Mouse (Mus musculus) myocyte (in vitro differentiated cells): ENCODE results near the gene Uqcr11. TPM values are rescaled to one million over a fixed set of nuclear protein-coding genes. Genes with fewer than 3 reads are reported as not detected.

ENCODE experiments used
- H3K27me3 ChIP-seq: one replicate; pipeline ENCODE4 v1.6.1; 2011; ENCODE audit not compliant: control insufficient read depth, insufficient read depth, insufficient read length
- H3K36me3 ChIP-seq: one replicate; pipeline ENCODE4 v1.6.1; 2011; ENCODE audit not compliant: control insufficient read depth, insufficient read depth
- H3K4me2 ChIP-seq: one replicate; pipeline ENCODE4 v1.6.1; 2011; ENCODE audit warnings: low read depth, control low read depth
- H3K4me3 ChIP-seq: one replicate; pipeline ENCODE4 v1.5.1; 2011; ENCODE audit warnings: mild to moderate bottlenecking, control low read depth, moderate library complexity
- H3K79me2 ChIP-seq: one replicate; pipeline ENCODE4 v1.6.1; 2011; ENCODE audit not compliant: control insufficient read depth, insufficient read depth
- H3ac ChIP-seq: one replicate; pipeline ENCODE4 v1.6.1; 2011; ENCODE audit not compliant: control insufficient read depth, insufficient read length
- CEBPB ChIP-seq: IDR thresholded peaks from 2 replicates; pipeline ENCODE4 v1.6.1; 2011; ENCODE audit warnings: mild to moderate bottlenecking, moderate library complexity; ENCODE audit not compliant: poor library complexity, insufficient read depth, severe bottlenecking
- E2F4 ChIP-seq: IDR thresholded peaks from one replicate; pipeline ENCODE4 v1.6.1; 2011; ENCODE audit warnings: mild to moderate bottlenecking, control low read depth, moderate library complexity; ENCODE audit not compliant: insufficient read depth
- MAX ChIP-seq: IDR thresholded peaks from one replicate; pipeline ENCODE4 v1.6.1; 2011; ENCODE audit warnings: low read depth, mild to moderate bottlenecking, control low read depth
- MYOD1 ChIP-seq, 3 experiments: IDR thresholded peaks; one replicate each; pipeline ENCODE4 v1.6.1; 2011; ENCODE audit warnings: control low read depth in 2 of 3, low read depth in 2 of 3, mild to moderate bottlenecking in 2 of 3, moderate library complexity in 1 of 3; ENCODE audit not compliant: insufficient read length in 2 of 3, control insufficient read depth in 1 of 3
- MYOG ChIP-seq, 3 experiments: IDR thresholded peaks; one replicate each; pipeline ENCODE4 v1.6.1; 2011; ENCODE audit warnings: control low read depth in 2 of 3, low read depth in 2 of 3, mild to moderate bottlenecking in 2 of 3; ENCODE audit not compliant: insufficient read length in 2 of 3, control insufficient read depth in 1 of 3, insufficient read depth in 1 of 3
- POLR2A ChIP-seq: IDR thresholded peaks from one replicate; pipeline ENCODE4 v1.6.1; 2011; ENCODE audit warnings: low read depth, mild to moderate bottlenecking, control low read depth, moderate library complexity; ENCODE audit not compliant: insufficient read length
- POLR2AphosphoS2 ChIP-seq: IDR thresholded peaks from one replicate; pipeline ENCODE4 v1.6.1; 2011; ENCODE audit warnings: low read depth, control low read depth; ENCODE audit not compliant: insufficient read length
- REST ChIP-seq: IDR thresholded peaks from one replicate; pipeline ENCODE4 v1.6.1; 2011; ENCODE audit warnings: mild to moderate bottlenecking, control low read depth, moderate library complexity; ENCODE audit not compliant: insufficient read depth, insufficient read length
- SRF ChIP-seq: IDR thresholded peaks from one replicate; pipeline ENCODE4 v1.6.1; 2011; ENCODE audit warnings: low read depth; ENCODE audit not compliant: control insufficient read depth, insufficient read length
- TCF12 ChIP-seq: IDR thresholded peaks from one replicate; pipeline ENCODE4 v1.6.1; 2011; ENCODE audit warnings: mild to moderate bottlenecking, control low read depth; ENCODE audit not compliant: poor library complexity, insufficient read depth, severe bottlenecking
- TCF3 ChIP-seq: IDR thresholded peaks from one replicate; pipeline ENCODE4 v1.6.1; 2011; ENCODE audit warnings: low read depth, control low read depth; ENCODE audit not compliant: insufficient read length
- USF1 ChIP-seq: IDR thresholded peaks from one replicate; pipeline ENCODE4 v1.6.1; 2011; ENCODE audit warnings: low read depth, mild to moderate bottlenecking, control low read depth, moderate library complexity
- polyA plus RNA-seq: library from polyadenylated mRNA; unstranded; fragments of >200 nt; fragmentation: generic; extraction: Trizol; gene quantifications from one replicate; pipeline ENCODE4 v1.2.1, GENCODE M21; 2012; ENCODE audit warnings: missing spikeins

Uqcr11 gene
- polyA plus RNA-seq, 1 experiment = 1,247 TPM

GRCm38 (mm10) chr10:80432387-80432785 lies 25.8 kb upstream of the Uqcr11 start:
- TF ChIP-seq TCF3 (no peak), REST (no peak), POLR2A (no peak), USF1 (no peak), TCF12 (no peak), CEBPB (no peak), MYOG (IDR thresholded peaks at IDR 0.05; ENCODE audit: control insufficient read depth in 1 of 3, insufficient read depth in 1 of 3, insufficient read length in 2 of 3, low read depth in 2 of 3) (no peak), SRF (no peak), MAX (no peak), E2F4 (no peak), MYOD1 (IDR thresholded peaks at IDR 0.05; ENCODE audit: control insufficient read depth in 1 of 3, insufficient read length in 2 of 3, low read depth in 2 of 3) (no peak)
- peak overlapping the region; percentile 97 for H3K4me2 ChIP-seq
- peaks cover 10% of the 10 kb centered on the region for H3K36me3 ChIP-seq
- peak overlapping the region; percentile 78 for H3ac ChIP-seq
- H3K79me2 ChIP-seq = peaks cover 32% of the 10 kb centered on the region
- peak overlapping the region; percentile 70 for H3K4me3 ChIP-seq
- no peaks in the 10 kb centered on the region for H3K27me3 ChIP-seq

- H3K27me3 ChIP-seq = no peaks in the 10 kb centered on the region
- peak overlapping the region; percentile 78 for H3ac ChIP-seq
- peak overlapping the region; percentile 97 for H3K4me2 ChIP-seq
- H3K4me3 ChIP-seq = peak overlapping the region; percentile 70
- peaks cover 32% of the 10 kb centered on the region for H3K79me2 ChIP-seq
- H3K36me3 ChIP-seq = peaks cover 15% of the 10 kb centered on the region
- TF ChIP-seq REST (no peak), SRF (no peak), MYOD1 (IDR thresholded peaks at IDR 0.05; ENCODE audit: control insufficient read depth in 1 of 3, insufficient read length in 2 of 3, low read depth in 2 of 3) (no peak), TCF3 (no peak), POLR2A (no peak), USF1 (no peak), MAX (no peak), MYOG (IDR thresholded peaks at IDR 0.05; ENCODE audit: control insufficient read depth in 1 of 3, insufficient read depth in 1 of 3, insufficient read length in 2 of 3, low read depth in 2 of 3) (no peak), E2F4 (no peak)
Measured at GRCm38 (mm10) chr10:80431570-80432386, 25.1 kb upstream of the Uqcr11 start.

GRCm38 (mm10) chr10:80430375-80430980 lies 23.8 kb upstream of the Uqcr11 start:
- Histone ChIP-seq H3K36me3 (peaks cover 20% of the 10 kb centered on the region), H3ac (no peak overlapping the region), H3K4me2 (no peak overlapping the region), H3K79me2 (peaks cover 32% of the 10 kb centered on the region), H3K27me3 (no peaks in the 10 kb centered on the region), H3K4me3 (no peak overlapping the region)
- TF ChIP-seq TCF12 (no peak), MAX (no peak), USF1 (no peak), SRF (no peak), MYOG (IDR thresholded peaks at IDR 0.05; ENCODE audit: control insufficient read depth in 1 of 3, insufficient read depth in 1 of 3, insufficient read length in 2 of 3, low read depth in 2 of 3) (no peak), CEBPB (no peak), MYOD1 (IDR thresholded peaks at IDR 0.05; ENCODE audit: control insufficient read depth in 1 of 3, insufficient read length in 2 of 3, low read depth in 2 of 3) (no peak), TCF3 (no peak), POLR2AphosphoS2 (no peak), POLR2A (no peak), E2F4 (no peak), REST (no peak)

- Histone ChIP-seq H3K36me3 (peaks cover 27% of the 10 kb centered on the region), H3K4me2 (no peak overlapping the region), H3K4me3 (no peak overlapping the region), H3K79me2 (peaks cover 37% of the 10 kb centered on the region), H3ac (no peak overlapping the region), H3K27me3 (no peaks in the 10 kb centered on the region)
- TF ChIP-seq MAX = no peak
- TF ChIP-seq SRF = no peak
- TF ChIP-seq POLR2AphosphoS2 = no peak
- no peak for TF ChIP-seq MYOG (IDR thresholded peaks at IDR 0.05; ENCODE audit: control insufficient read depth in 1 of 3, insufficient read depth in 1 of 3, insufficient read length in 2 of 3, low read depth in 2 of 3)
- TF ChIP-seq USF1 = no peak
- TF ChIP-seq REST = no peak
- no peak for TF ChIP-seq MYOD1 (IDR thresholded peaks at IDR 0.05; ENCODE audit: control insufficient read depth in 1 of 3, insufficient read length in 2 of 3, low read depth in 2 of 3)
- no peak for TF ChIP-seq POLR2A
- no peak for TF ChIP-seq TCF3
- TF ChIP-seq E2F4 = no peak
- no peak for TF ChIP-seq CEBPB
- TF ChIP-seq TCF12 = no peak
Measured at GRCm38 (mm10) chr10:80429800-80430199, 23.2 kb upstream of the Uqcr11 start.
